Mouse (Mus musculus) gastrocnemius, postnatal 36 days (tissue): ENCODE results near the gene Erbb3. TPM values are rescaled to one million over a fixed set of nuclear protein-coding genes. Genes with fewer than 3 reads are reported as not detected.

Experiments used
- DNase-seq, 2 experiments: peaks; one replicate each; pipeline ENCODE4 v3.0.0; 2022
- intact Hi-C: fragments of 180-260 bp; cut with DNase I; formaldehyde crosslinking; loops from one replicate; pipeline ENCODE4 v1.15.1; 2025
- microRNA-seq, 2 experiments: library from miRNA; unstranded; fragments of <30 nt; microRNA quantifications; one replicate each; pipeline ENCODE4 v1.2.0; 2021
- total RNA-seq, 2 experiments: library from RNA; stranded (reverse); gene quantifications; 2 replicates each; pipeline ENCODE4 v1.2.3; 2021

The Erbb3 gene
- total RNA-seq, 2 experiments from 2014 or later: 2.1 to 4.6 TPM

DNA sequence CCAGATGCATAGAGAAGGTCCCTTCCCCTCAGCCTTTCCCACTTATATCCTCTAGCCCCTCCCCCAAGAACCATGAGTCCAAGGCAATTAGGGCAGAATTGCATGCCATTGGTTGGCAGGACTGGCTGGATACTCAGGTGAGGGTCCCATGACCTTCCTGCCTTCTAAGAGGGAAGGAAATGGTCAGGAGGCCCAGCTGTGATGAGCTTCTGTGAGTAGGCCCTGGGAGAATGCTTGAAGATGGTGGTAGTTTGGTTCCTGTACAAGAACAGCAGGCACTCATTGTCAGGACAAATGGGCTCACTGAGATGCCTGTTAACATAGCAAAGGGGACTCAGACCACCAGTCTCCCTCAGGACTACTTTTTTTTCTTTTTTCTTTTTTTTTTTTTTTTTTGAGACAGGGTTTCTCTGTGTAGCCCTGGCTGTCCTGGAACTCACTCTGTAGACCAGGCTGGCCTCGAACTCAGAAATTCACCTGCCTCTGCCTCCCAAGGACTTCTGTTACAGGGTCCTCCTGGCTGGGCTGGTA, 51.0 kb downstream of the Erbb3 start:
- DNase-seq: no peak
- intact Hi-C loops: no loop called here

DNA sequence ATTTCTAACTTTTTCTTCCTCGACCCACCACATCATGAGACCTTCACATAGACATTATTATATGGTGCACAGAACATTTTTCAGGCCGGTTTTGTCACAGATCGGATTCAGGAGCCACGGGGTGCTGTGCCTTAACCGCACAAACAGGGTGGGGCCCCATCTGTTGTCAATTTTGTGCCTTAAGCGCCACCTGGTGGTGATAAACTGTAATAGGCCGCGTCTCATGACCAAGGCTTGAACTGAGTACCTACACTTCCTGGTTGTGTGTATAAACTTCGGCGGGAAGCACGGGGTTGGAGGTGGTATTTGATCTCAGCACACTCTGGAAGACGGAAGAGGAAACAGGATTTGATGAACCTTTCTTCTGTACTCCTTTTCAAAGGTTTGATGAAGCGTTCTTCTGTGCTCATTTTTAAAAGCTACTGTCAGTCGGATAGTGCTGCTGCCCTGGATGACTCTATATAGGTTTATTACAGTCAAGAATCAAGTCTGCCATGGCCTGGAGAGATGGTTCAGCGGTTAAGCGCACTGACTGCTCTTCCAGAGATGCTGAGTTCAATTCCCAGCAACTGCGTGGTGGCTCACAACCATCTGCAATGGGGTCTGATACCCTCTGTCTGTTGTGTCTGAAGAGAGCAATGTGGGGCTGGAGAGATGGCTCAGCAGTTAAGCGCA, 53.0 kb downstream of the Erbb3 start:
- intact Hi-C loops: no loop called here
- peak; percentile 85 to 86 for DNase-seq

- intact Hi-C loops: loop anchor here (2.0 kb wide), 2 partner anchors 15 to 77 kb away; partner anchors contain the start of gene Smarcc2
- DNase-seq: no peak
These were observed 53.7 kb downstream of the Erbb3 start for GRCm38 (mm10) chr10:128535624-128536265.

DNA sequence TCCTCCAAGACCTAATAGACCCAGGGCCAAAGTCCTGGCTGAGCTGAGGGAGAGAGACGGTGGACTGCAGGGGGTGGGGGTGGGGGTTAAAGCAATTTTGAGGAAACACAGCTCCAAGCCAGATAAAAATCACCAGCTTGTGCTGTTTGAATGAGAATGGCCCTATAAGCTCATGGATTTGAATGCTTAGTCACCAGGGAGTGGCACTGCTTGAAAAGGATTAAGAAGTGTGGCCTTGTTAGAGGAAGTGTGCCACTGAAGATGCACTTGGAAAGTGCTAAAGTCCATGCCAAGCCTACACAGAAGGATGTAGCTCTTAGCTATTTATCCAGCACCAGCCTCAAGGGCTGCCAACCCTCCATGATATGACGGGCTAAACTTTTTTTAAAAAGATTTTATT, 54.2 kb downstream of the Erbb3 start:
- DNase-seq: no peak
- intact Hi-C loops: loop anchor here (2.0 kb wide), 2 partner anchors 14 to 76 kb away; partner anchors contain the start of gene Smarcc2

GRCm38 (mm10) chr10:128526366-128527356, 62.8 kb downstream of the Erbb3 start:
- no peak for DNase-seq
- intact Hi-C loops: no loop called here

GRCm38 (mm10) chr10:128525671-128526308, 63.7 kb downstream of the Erbb3 start, which contains the start of gene Esyt1:
Esyt1 (minus strand) TSS chr10:128525871.
- DNase-seq: peak; percentile 84 to 91
- intact Hi-C loops: no loop called here

DNA sequence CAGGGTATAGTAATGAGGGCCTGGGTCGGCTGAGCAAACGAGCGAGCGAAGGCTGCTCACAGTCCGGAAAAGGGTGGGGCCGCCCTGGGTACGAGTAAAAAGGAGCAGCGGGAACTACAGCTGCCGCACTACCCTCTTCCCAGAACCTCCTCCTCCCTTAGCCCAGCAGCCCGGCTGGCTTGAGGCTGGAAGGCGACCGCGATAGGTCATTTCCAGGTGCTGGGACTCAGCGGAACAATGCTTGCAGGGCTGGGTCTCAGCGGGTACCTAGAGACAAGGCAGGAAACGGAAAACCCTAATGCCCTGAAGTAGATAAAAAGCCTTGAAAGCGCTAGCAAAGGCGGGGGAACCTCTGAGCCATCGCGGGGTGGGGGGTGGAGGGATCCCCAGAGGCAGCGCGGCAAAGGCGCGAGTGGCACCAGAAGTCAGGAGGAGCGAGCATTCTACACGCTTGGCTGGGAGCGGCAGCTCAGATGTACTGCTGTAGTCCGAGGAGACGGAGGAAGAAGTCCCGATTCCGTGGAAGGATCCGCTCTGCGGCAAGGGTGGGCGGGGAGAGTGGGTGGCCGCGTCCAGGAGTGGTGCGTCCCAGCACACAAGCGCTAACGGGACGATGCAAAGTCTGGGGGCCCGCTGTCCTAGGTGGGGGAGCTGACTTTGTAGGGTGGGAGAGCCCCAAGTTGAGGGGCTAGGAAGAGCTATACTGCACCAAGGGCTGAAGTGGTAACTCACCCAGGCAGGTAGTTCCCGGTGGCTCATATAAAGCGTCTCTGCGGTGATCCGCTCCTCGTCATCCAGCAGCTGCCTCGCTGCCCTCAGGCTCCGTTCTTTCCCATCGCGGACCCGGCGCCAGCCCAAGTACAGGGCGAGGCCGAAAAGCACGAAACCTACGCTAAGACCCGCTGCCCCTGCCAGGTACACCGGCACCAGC, 64.5 kb downstream of the Erbb3 start:
- DNase-seq: peak; percentile 23 to 54
- intact Hi-C loops: no loop called here

DNA sequence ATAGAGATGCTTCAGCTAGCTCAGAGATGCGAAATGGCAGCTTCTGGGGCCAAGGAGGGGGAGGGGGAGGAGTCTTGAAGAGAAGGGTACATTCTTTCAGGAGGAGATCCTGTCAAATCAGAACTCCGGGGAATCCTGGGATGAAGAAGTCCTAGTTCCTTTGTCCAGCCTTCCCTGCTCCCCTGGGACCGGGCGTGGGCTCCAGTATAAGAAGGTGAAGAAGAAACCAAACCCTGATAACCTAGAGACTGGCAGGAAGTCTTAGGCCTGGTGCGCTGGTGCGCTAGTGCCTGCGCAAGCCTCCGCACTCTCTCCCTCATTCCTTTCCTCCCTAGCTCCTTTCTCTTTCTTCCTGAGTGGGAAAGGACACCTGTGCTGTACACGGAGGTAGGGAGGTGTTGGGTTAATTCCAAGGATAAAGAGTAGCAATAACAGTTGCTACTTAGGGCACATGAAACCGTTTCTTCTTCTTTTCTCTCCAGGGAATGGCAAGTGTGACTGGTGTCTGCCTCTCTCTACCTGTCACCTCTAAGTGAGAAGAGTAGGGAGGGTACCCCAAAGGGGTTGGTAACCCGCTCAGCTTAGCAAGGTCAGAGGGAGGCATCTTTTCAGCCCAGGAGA, 65.2 kb downstream of the Erbb3 start:
- no peak for DNase-seq
- intact Hi-C loops: no loop called here

DNA sequence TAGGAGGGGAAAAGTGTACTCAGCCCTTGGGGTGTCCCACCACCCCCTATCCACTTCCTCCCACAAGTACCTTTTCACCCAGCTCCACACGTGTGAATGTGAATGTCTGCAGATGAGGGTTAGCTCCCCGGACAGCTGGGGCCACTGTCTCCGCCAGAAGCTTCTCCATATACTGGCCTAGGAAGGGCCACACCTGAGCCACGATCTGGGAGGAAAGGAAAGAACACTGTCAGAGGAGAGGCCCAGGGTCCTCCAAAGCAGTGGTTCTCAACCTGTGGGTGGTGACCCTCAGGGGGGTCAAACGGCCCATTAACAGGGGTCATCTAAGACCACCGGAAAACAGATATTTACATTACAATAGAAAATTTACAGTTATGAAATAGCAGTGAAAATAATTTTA, 67.1 kb downstream of the Erbb3 start:
- no peak for DNase-seq
- intact Hi-C loops: no loop called here

- DNase-seq: no peak
- intact Hi-C loops: loop anchor here (2.0 kb wide), 1 partner anchor 14 kb away; no protein-coding TSS in a partner anchor
These were observed 68.9 kb downstream of the Erbb3 start for GRCm38 (mm10) chr10:128520591-128520990.

GRCm38 (mm10) chr10:128518833-128519232, 70.6 kb downstream of the Erbb3 start:
- DNase-seq: no peak
- intact Hi-C loops: no loop called here

Small RNA genes within 50 kb of the gene (microRNA-seq; reads per million reads assigned to microRNA genes)
- gene Gm47275 (0 reads per million in 2 experiments), gene Mir6917 (0 reads per million in 2 experiments)

Other genes with a start within 250 kb of the Erbb3 start
- gene Coq10a, start 220.7 kb downstream of the Erbb3 start, total RNA-seq: 100 to 1,000 TPM; 433 to 434 TPM
- 10 to 100 TPM; 50.5 to 55.7 TPM for gene Ankrd52, start 212.5 kb downstream of the Erbb3 start, total RNA-seq
- not detected for gene Slc39a5, start 188.4 kb downstream of the Erbb3 start, total RNA-seq
- 10 to 100 TPM; 48.1 to 50.4 TPM for gene Nabp2, start 178.2 kb downstream of the Erbb3 start, total RNA-seq
- 10 to 100 TPM; 10.4 to 10.5 TPM for gene Rnf41, start 178.0 kb downstream of the Erbb3 start, total RNA-seq
- 10 to 100 TPM; 39.2 to 46.4 TPM for gene Smarcc2, start 130.4 kb downstream of the Erbb3 start, total RNA-seq
- 100 to 1,000 TPM; 155 to 171 TPM for gene Myl6, start 95.5 kb downstream of the Erbb3 start, total RNA-seq
- gene Myl6b, start 91.0 kb downstream of the Erbb3 start, total RNA-seq: 10 to 100 TPM in 1 of 2 experiments, 1 to 10 TPM in 1; 5.6 to 21.4 TPM
- 10 to 100 TPM; 12.8 to 13.0 TPM for gene Esyt1, start 63.8 kb downstream of the Erbb3 start, total RNA-seq
- 1 to 10 TPM; 3.7 to 5.3 TPM for gene Zc3h10, start 41.9 kb downstream of the Erbb3 start, total RNA-seq
- gene Rpl41, start 40.3 kb downstream of the Erbb3 start, total RNA-seq: 100 to 1,000 TPM; 857 to 980 TPM
- gene Pa2g4, start 23.7 kb downstream of the Erbb3 start, total RNA-seq: 10 to 100 TPM; 32.8 to 39.0 TPM
- gene Rps26, start 37.1 kb upstream of the Erbb3 start, total RNA-seq: 100 to 1,000 TPM; 289 to 338 TPM
- under 1 TPM; 0.26 to 0.69 TPM for gene Ikzf4, start 56.3 kb upstream of the Erbb3 start, total RNA-seq
- gene Suox, start 84.4 kb upstream of the Erbb3 start, total RNA-seq: 10 to 100 TPM; 19.4 to 20.3 TPM
- 10 to 100 TPM; 80.4 to 90.1 TPM for gene Rab5b, start 106.6 kb upstream of the Erbb3 start, total RNA-seq
- gene Pmel, start 114.5 kb upstream of the Erbb3 start, total RNA-seq: under 1 TPM in 1 of 2 experiments, not detected in 1; 0.22 TPM
- gene Cdk2, start 115.4 kb upstream of the Erbb3 start, total RNA-seq: 1 to 10 TPM; 4.6 to 5.5 TPM
- 1 to 10 TPM; 7.7 to 9.8 TPM for gene Dgka, start 155.2 kb upstream of the Erbb3 start, total RNA-seq
- gene Pym1, start 158.2 kb upstream of the Erbb3 start, total RNA-seq: 10 to 100 TPM in 1 of 2 experiments, 1 to 10 TPM in 1; 8.8 to 11.7 TPM
- 1 to 10 TPM in 1 of 2 experiments, under 1 TPM in 1; 0.92 to 2.6 TPM for gene Mmp19, start 201.3 kb upstream of the Erbb3 start, total RNA-seq
- 10 to 100 TPM; 19.1 to 20.0 TPM for gene Dnajc14, start 214.4 kb upstream of the Erbb3 start, total RNA-seq
- 1 to 10 TPM; 2.9 to 3.2 TPM for gene Tmem198b, start 214.7 kb upstream of the Erbb3 start, total RNA-seq
- 10 to 100 TPM; 25.2 to 27.2 TPM for gene Sarnp, start 227.7 kb upstream of the Erbb3 start, total RNA-seq
- gene Ormdl2, start 232.0 kb upstream of the Erbb3 start, total RNA-seq: 1 to 10 TPM; 3.4 to 3.5 TPM